28 mouse cellular contexts compared by ENCODE assay signal in the genomic region with DNA sequence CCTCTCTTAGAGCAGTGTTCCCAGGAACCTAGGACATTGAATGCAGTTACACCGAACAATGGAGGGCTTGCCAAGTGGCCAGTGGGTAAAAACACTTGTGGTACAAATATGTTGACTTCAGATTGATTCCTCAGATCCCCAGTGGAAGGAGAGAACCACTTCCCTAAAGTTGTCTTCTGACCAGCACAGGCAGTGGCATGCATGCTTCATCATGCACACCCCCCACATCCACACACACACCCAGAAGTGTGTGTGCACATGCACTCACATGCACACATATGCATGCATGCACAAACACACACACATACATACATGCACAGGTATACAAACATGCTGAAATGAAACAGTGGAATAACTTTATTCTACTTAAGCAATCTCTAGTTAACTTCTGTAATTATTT.
"Had no signal": no experiment of that assay in that cellular context is flagged by ENCODE, and none has a peak within 500 bp of the region (broad histone marks: within the 10 kb centered on the region; RNA-seq: fewer than 3 reads in every experiment).

No protein-coding gene starts in this region.

- H3K27ac ChIP-seq: embryonic facial prominence, embryonic 10.5 days; embryonic facial prominence, embryonic 12.5 days; embryonic facial prominence, embryonic 13.5 days; embryonic facial prominence, embryonic 15.5 days; forebrain, embryonic 10.5 days; forebrain, embryonic 12.5 days; forebrain, embryonic 13.5 days; forebrain, embryonic 15.5 days; gastrocnemius, adult 2 months; heart, adult 2 months had no signal

- H3K4me3 ChIP-seq: embryonic facial prominence, embryonic 10.5 days; embryonic facial prominence, embryonic 12.5 days; embryonic facial prominence, embryonic 13.5 days; embryonic facial prominence, embryonic 15.5 days; erythroblast, embryonic 14.5 days; forebrain, embryonic 10.5 days; forebrain, embryonic 12.5 days; forebrain, embryonic 13.5 days; forebrain, embryonic 15.5 days; gastrocnemius, adult 2 months; heart, adult 2 months had no signal

- H3K4me2 ChIP-seq: embryonic facial prominence, embryonic 12.5 days; embryonic facial prominence, embryonic 13.5 days; embryonic facial prominence, embryonic 15.5 days; forebrain, embryonic 12.5 days; forebrain, embryonic 13.5 days; forebrain, embryonic 15.5 days had no signal

- H3K27me3 ChIP-seq: embryonic facial prominence, embryonic 12.5 days; embryonic facial prominence, embryonic 13.5 days; embryonic facial prominence, embryonic 15.5 days; forebrain, embryonic 12.5 days; forebrain, embryonic 13.5 days; forebrain, embryonic 15.5 days had no signal

- H3K9me3 ChIP-seq: embryonic facial prominence, embryonic 12.5 days; embryonic facial prominence, embryonic 15.5 days; forebrain, embryonic 12.5 days; forebrain, embryonic 13.5 days; forebrain, embryonic 15.5 days had no signal

- H3K4me1 ChIP-seq: embryonic facial prominence, embryonic 10.5 days; embryonic facial prominence, embryonic 12.5 days; embryonic facial prominence, embryonic 13.5 days; embryonic facial prominence, embryonic 15.5 days; forebrain, embryonic 10.5 days; forebrain, embryonic 12.5 days; forebrain, embryonic 13.5 days; forebrain, embryonic 15.5 days had no signal

- ATAC-seq: forebrain, embryonic 13.5 days; forebrain, embryonic 14.5 days; forebrain, embryonic 15.5 days; forebrain, embryonic 16.5 days; forebrain, postnatal 0 days had no signal

- DNase-seq: cerebellum, adult 2 months; cerebellum, adult 8-10 months; cerebellum, adult 9-10 months; cerebellum, adult 9-11 months; cerebellum, postnatal 10 days; cerebellum, postnatal 25 days; cerebellum, postnatal 36 days; embryo, embryonic 11 days; forebrain, postnatal 0 days; gastrocnemius, adult 2 months; gastrocnemius, postnatal 10 days; gastrocnemius, postnatal 14 days; gastrocnemius, postnatal 25 days; gastrocnemius, postnatal 36 days; heart, adult 11 months; heart, adult 18-20 months; heart, adult 2 months had no signal

- H3K9ac ChIP-seq: embryonic facial prominence, embryonic 12.5 days; embryonic facial prominence, embryonic 13.5 days; embryonic facial prominence, embryonic 15.5 days; forebrain, embryonic 12.5 days; forebrain, embryonic 13.5 days; forebrain, embryonic 15.5 days; forebrain, postnatal 0 days had no signal
